Mouse (Mus musculus): Measurements from ENCODE around the gene Tmprss11d. TPM values are rescaled to one million over a fixed set of nuclear protein-coding genes. Genes with fewer than 3 reads are reported as not detected.
A peak's percentile ranks its signal among the peaks of the same experiment; 100 is the strongest.
"Not testable (repeated sequence)": the region's sequence is repeated elsewhere in the genome, so short reads cannot be mapped to it uniquely, and the experiment has no call there.

Gene Tmprss11d
- polyA plus RNA-seq (2016; fragmentation: Nextera tagmentation; extraction: Ambion mirVana): 0.11 TPM in 1 of 2 replicates, not detected in the other

- Histone ChIP-seq H3K36me3 (no peaks in the 10 kb centered on the region), H3K4me2 (replicated peaks) (no peak within 1 kb of the TSS), H3K27ac (no peak within 1 kb of the TSS), H3K9ac (no peak within 1 kb of the TSS), H3K9me3 (no peaks in the 10 kb centered on the region), H3K27me3 (replicated peaks) (no peaks in the 10 kb centered on the region), H3K4me1 (no peaks in the 10 kb centered on the region), H3K4me3 (no peak within 1 kb of the TSS)
- no peak for ATAC-seq (ENCODE audit: low FRiP score, low read depth)
- 81% methylated on average over 3 of the region's 3 CpGs for WGBS
Measured at GRCm38 (mm10) chr5:86373320-86373719, at the start of gene Tmprss11d. Gene Tmprss11d (minus strand): TSS chr5:86373420.

GRCm38 (mm10) chr5:86421323-86422028 lies 48.3 kb upstream of the Tmprss11d start:
- no peak for ATAC-seq (ENCODE audit: low FRiP score, low read depth)
- Histone ChIP-seq H3K9ac (no peak overlapping the region), H3K27me3 (replicated peaks) (no peaks in the 10 kb centered on the region), H3K36me3 (no peaks in the 10 kb centered on the region), H3K4me1 (no peaks in the 10 kb centered on the region), H3K4me2 (replicated peaks) (no peak overlapping the region), H3K4me3 (no peak overlapping the region), H3K27ac (no peak overlapping the region), H3K9me3 (no peaks in the 10 kb centered on the region)
- 59% methylated on average over 3 of the region's 3 CpGs for WGBS

- H3K27me3 ChIP-seq (replicated peaks): no peaks in the 10 kb centered on the region
- no peak overlapping the region for H3K27ac ChIP-seq
- H3K4me2 ChIP-seq (replicated peaks): no peak overlapping the region
- no peaks in the 10 kb centered on the region for H3K4me1 ChIP-seq
- no peak overlapping the region for H3K4me3 ChIP-seq
- H3K36me3 ChIP-seq: no peaks in the 10 kb centered on the region
- no peak overlapping the region for H3K9ac ChIP-seq
- WGBS: 26% methylated on average over 4 of the region's 4 CpGs
- 0 out of 2 replicates have a peak, but pooled peaks have one; percentile 50 for ATAC-seq (ENCODE audit: low FRiP score, low read depth)
- H3K9me3 ChIP-seq: no peaks in the 10 kb centered on the region
Measured at GRCm38 (mm10) chr5:86419494-86419893, 46.3 kb upstream of the Tmprss11d start.

- Histone ChIP-seq H3K27me3 (replicated peaks) (no peaks in the 10 kb centered on the region), H3K4me3 (no peak overlapping the region), H3K9me3 (no peaks in the 10 kb centered on the region), H3K4me2 (replicated peaks) (no peak overlapping the region), H3K9ac (no peak overlapping the region), H3K36me3 (no peaks in the 10 kb centered on the region), H3K4me1 (no peaks in the 10 kb centered on the region), H3K27ac (no peak overlapping the region)
- 78% methylated on average over 7 of the region's 7 CpGs for WGBS
- no peak for ATAC-seq (ENCODE audit: low FRiP score, low read depth)
Measured at GRCm38 (mm10) chr5:86414280-86414679, 41.1 kb upstream of the Tmprss11d start.

- H3K4me2 ChIP-seq (replicated peaks): no peak overlapping the region
- no peak overlapping the region for H3K27ac ChIP-seq
- H3K27me3 ChIP-seq (replicated peaks): no peaks in the 10 kb centered on the region
- H3K9ac ChIP-seq: no peak overlapping the region
- ATAC-seq (ENCODE audit: low FRiP score, low read depth): no peak
- H3K4me3 ChIP-seq: no peak overlapping the region
- no peaks in the 10 kb centered on the region for H3K4me1 ChIP-seq
- H3K9me3 ChIP-seq: no peaks in the 10 kb centered on the region
- H3K36me3 ChIP-seq: no peaks in the 10 kb centered on the region
- WGBS: 35% methylated on average over 3 of the region's 3 CpGs
Measured at GRCm38 (mm10) chr5:86410815-86411214, 37.6 kb upstream of the Tmprss11d start.

GRCm38 (mm10) chr5:86407941-86408340 lies 34.7 kb upstream of the Tmprss11d start:
- H3K4me1 ChIP-seq: no peaks in the 10 kb centered on the region
- no peak overlapping the region for H3K4me3 ChIP-seq
- no peak overlapping the region for H3K27ac ChIP-seq
- no peak for ATAC-seq (ENCODE audit: low FRiP score, low read depth)
- H3K27me3 ChIP-seq (replicated peaks): no peaks in the 10 kb centered on the region
- no peak overlapping the region for H3K9ac ChIP-seq
- H3K36me3 ChIP-seq: no peaks in the 10 kb centered on the region
- WGBS: 86% methylated on average over 2 of the region's 2 CpGs
- no peaks in the 10 kb centered on the region for H3K9me3 ChIP-seq
- no peak overlapping the region for H3K4me2 ChIP-seq (replicated peaks)

GRCm38 (mm10) chr5:86407191-86407590 lies 34.0 kb upstream of the Tmprss11d start:
- no peak for ATAC-seq (ENCODE audit: low FRiP score, low read depth)
- WGBS: 76% methylated on average over 3 of the region's 3 CpGs
- Histone ChIP-seq H3K27ac (no peak overlapping the region), H3K36me3 (no peaks in the 10 kb centered on the region), H3K4me2 (replicated peaks) (no peak overlapping the region), H3K4me3 (no peak overlapping the region), H3K9ac (no peak overlapping the region), H3K4me1 (no peaks in the 10 kb centered on the region), H3K27me3 (replicated peaks) (no peaks in the 10 kb centered on the region), H3K9me3 (no peaks in the 10 kb centered on the region)

GRCm38 (mm10) chr5:86359412-86359985 lies 13.7 kb downstream of the Tmprss11d start:
- Histone ChIP-seq H3K4me1 (no peaks in the 10 kb centered on the region), H3K27me3 (replicated peaks) (no peaks in the 10 kb centered on the region), H3K27ac (no peak overlapping the region), H3K4me3 (no peak overlapping the region), H3K9ac (no peak overlapping the region), H3K9me3 (no peaks in the 10 kb centered on the region), H3K4me2 (replicated peaks) (no peak overlapping the region), H3K36me3 (no peaks in the 10 kb centered on the region)
- ATAC-seq (ENCODE audit: low FRiP score, low read depth): no peak
- 72% methylated on average over 4 of the region's 4 CpGs for WGBS

- Histone ChIP-seq H3K4me1 (no peaks in the 10 kb centered on the region), H3K27ac (no peak overlapping the region), H3K4me2 (replicated peaks) (no peak overlapping the region), H3K9me3 (no peaks in the 10 kb centered on the region), H3K4me3 (no peak overlapping the region), H3K9ac (no peak overlapping the region), H3K27me3 (replicated peaks) (no peaks in the 10 kb centered on the region), H3K36me3 (no peaks in the 10 kb centered on the region)
- 25% methylated on average over 7 of the region's 7 CpGs for WGBS
- no peak; the same call in 1 of the 2 replicates for ATAC-seq (ENCODE audit: low FRiP score, low read depth)
Measured at GRCm38 (mm10) chr5:86352966-86353365, 20.3 kb downstream of the Tmprss11d start.

GRCm38 (mm10) chr5:86318018-86318956 lies 54.9 kb downstream of the Tmprss11d start:
- H3K36me3 ChIP-seq; H3K9ac ChIP-seq; H3K9me3 ChIP-seq; H3K27me3 ChIP-seq (replicated peaks); H3K4me1 ChIP-seq; H3K27ac ChIP-seq: not testable (repeated sequence)
- whole genome bisulfite sequencing: 53% methylated on average over 30 of the region's 30 CpGs
- Histone ChIP-seq H3K4me2 (replicated peaks) (peak overlapping the region; percentile 46), H3K4me3 (peak overlapping the region; percentile 34)
- peak; percentile 92 for ATAC-seq (ENCODE audit: low FRiP score, low read depth)

GRCm38 (mm10) chr5:86306116-86306515 lies 67.1 kb downstream of the Tmprss11d start:
- ATAC-seq (ENCODE audit: low FRiP score, low read depth): no peak
- WGBS: 86% methylated on average over 5 of the region's 5 CpGs
- no peak overlapping the region for H3K9ac ChIP-seq

GRCm38 (mm10) chr5:86303877-86304276 lies 69.3 kb downstream of the Tmprss11d start:
- no peaks in the 10 kb centered on the region for H3K9me3 ChIP-seq
- H3K4me3 ChIP-seq: no peak overlapping the region
- no peak for ATAC-seq (ENCODE audit: low FRiP score, low read depth)
- no peaks in the 10 kb centered on the region for H3K27me3 ChIP-seq (replicated peaks)
- no peak overlapping the region for H3K27ac ChIP-seq
- 86% methylated on average over 8 of the region's 8 CpGs for WGBS
- H3K4me1 ChIP-seq: no peaks in the 10 kb centered on the region
- H3K4me2 ChIP-seq (replicated peaks): no peak overlapping the region
- no peaks in the 10 kb centered on the region for H3K36me3 ChIP-seq
- H3K9ac ChIP-seq: no peak overlapping the region

More at GRCm38 (mm10) chr5:86306116-86306515, 67.1 kb downstream of the Tmprss11d start:
- no peaks in the 10 kb centered on the region for H3K27me3 ChIP-seq (replicated peaks)
- H3K4me2 ChIP-seq (replicated peaks): no peak overlapping the region
- H3K36me3 ChIP-seq: no peaks in the 10 kb centered on the region
- H3K27ac ChIP-seq: no peak overlapping the region
- H3K9me3 ChIP-seq: no peaks in the 10 kb centered on the region
- no peaks in the 10 kb centered on the region for H3K4me1 ChIP-seq
- no peak overlapping the region for H3K4me3 ChIP-seq
